Mouse (Mus musculus) cerebellum, postnatal 4 days (tissue): ENCODE measurements at regions not wholly inside any gene's neighbourhood (a gene's known extent, or its start where the extent isn't known, plus 50 kb on each side); places are given as distances from the start of the nearest gene placed in this dataset.

Experiments used
- DNase-seq, 2 experiments: peaks; one replicate each; pipeline ENCODE4 v3.0.0; 2022; ENCODE audit warnings: low spot score in 2 of 2, mixed read lengths in 1 of 2

GRCm38 (mm10) chr2:19714025-19714424 lies 56.5 kb downstream of the Otud1 start:
- no peak for DNase-seq

GRCm38 (mm10) chr2:19715564-19716238 lies 58.1 kb downstream of the Otud1 start:
- DNase-seq = peak; percentile 32 to 62

GRCm38 (mm10) chr2:19716388-19716787 lies 58.8 kb downstream of the Otud1 start:
- no peak for DNase-seq

- DNase-seq = no peak
Measured at GRCm38 (mm10) chr2:19726085-19726484, 68.5 kb downstream of the Otud1 start.

- DNase-seq = peak in 1 of 2 experiments; percentile 32
Measured at GRCm38 (mm10) chr2:19726904-19727303, 69.4 kb downstream of the Otud1 start.

GRCm38 (mm10) chr2:19732922-19733859 lies 75.6 kb downstream of the Otud1 start:
- DNase-seq = no peak

GRCm38 (mm10) chr2:19734164-19734870 lies 76.8 kb downstream of the Otud1 start:
- no peak for DNase-seq

- DNase-seq = no peak
Measured at GRCm38 (mm10) chr2:19741508-19741907, 84.0 kb downstream of the Otud1 start.

- DNase-seq = peak in 1 of 2 experiments; percentile 56
Measured at GRCm38 (mm10) chr2:19743467-19743866, 85.9 kb downstream of the Otud1 start.

- no peak for DNase-seq
Measured at GRCm38 (mm10) chr2:19744986-19745660, 87.6 kb downstream of the Otud1 start.

GRCm38 (mm10) chr2:19752753-19753152 lies 95.2 kb downstream of the Otud1 start:
- DNase-seq = no peak

GRCm38 (mm10) chr2:19753479-19753878 lies 95.9 kb downstream of the Otud1 start:
- no peak for DNase-seq

GRCm38 (mm10) chr2:19757910-19758309 lies 100.4 kb downstream of the Otud1 start:
- no peak for DNase-seq

- DNase-seq = no peak
Measured at GRCm38 (mm10) chr2:19759169-19759568, 101.6 kb downstream of the Otud1 start.

- DNase-seq = no peak
Measured at GRCm38 (mm10) chr2:19759577-19759976, 102.0 kb downstream of the Otud1 start.

GRCm38 (mm10) chr2:19762996-19763395 lies 105.4 kb downstream of the Otud1 start:
- DNase-seq = no peak

- no peak for DNase-seq
Measured at GRCm38 (mm10) chr2:19784913-19785312, 124.7 kb upstream of the Etl4 start.

GRCm38 (mm10) chr2:19785663-19786260 lies 123.8 kb upstream of the Etl4 start:
- DNase-seq = peak in 1 of 2 experiments; percentile 5

GRCm38 (mm10) chr2:19792177-19792576 lies 117.4 kb upstream of the Etl4 start:
- no peak for DNase-seq

GRCm38 (mm10) chr2:19796790-19797189 lies 112.8 kb upstream of the Etl4 start:
- DNase-seq = no peak
